Mouse (Mus musculus) layer of hippocampus, adult 2 months (tissue): Measurements from ENCODE around the gene Pigv. TPM values are rescaled to one million over a fixed set of nuclear protein-coding genes. Genes with fewer than 3 reads are reported as not detected.
A peak's percentile ranks its signal among the peaks of the same experiment; 100 is the strongest.

Experiments
- DNase-seq, 2 experiments: peaks; one replicate each; pipeline ENCODE4 v3.0.0; 2022; ENCODE audit warnings: low spot score in 2 of 2
- H3K27ac ChIP-seq: fragments of 200-600 bp; 2 replicates; pipeline ENCODE4 v1.8.1; 2022
- H3K4me3 ChIP-seq: fragments of 200-600 bp; 2 replicates; pipeline ENCODE4 v1.8.1; 2022; ENCODE audit warnings: mild to moderate bottlenecking
- CTCF ChIP-seq: fragments of 200-600 bp; conservative IDR thresholded peaks from 2 replicates; pipeline ENCODE4 v1.8.1; 2022; ENCODE audit warnings: antibody characterized with exemption, mild to moderate bottlenecking, moderate library complexity
- long read RNA-seq, 2 experiments: library from polyadenylated mRNA; stranded (forward); transcript quantifications; one replicate each; pipeline ENCODE4 v2.0.0; 2021; ENCODE audit warnings: borderline mapping rate in 2 of 2
- total RNA-seq, 2 experiments: library from RNA; stranded (reverse); gene quantifications; 2 replicates each; pipeline ENCODE4 v1.2.3; 2021

The Pigv gene
- 1 to 10 TPM; 9.1 to 9.7 TPM for total RNA-seq
- long read RNA-seq, experiment 1, partial matches to known transcripts, result 1 of 8 reads
- long read RNA-seq, experiment 1, other reads (novel, unspliced or antisense), result 2 of 8 reads
- long read RNA-seq, experiment 2, transcript Pigv-202 (3 exons, 990 nt), result major isoform, 5 of 11 reads
- long read RNA-seq, experiment 2, partial matches to known transcripts, result 0 of 11 reads
- long read RNA-seq, experiment 2, other reads (novel, unspliced or antisense), result 2 of 11 reads

DNA sequence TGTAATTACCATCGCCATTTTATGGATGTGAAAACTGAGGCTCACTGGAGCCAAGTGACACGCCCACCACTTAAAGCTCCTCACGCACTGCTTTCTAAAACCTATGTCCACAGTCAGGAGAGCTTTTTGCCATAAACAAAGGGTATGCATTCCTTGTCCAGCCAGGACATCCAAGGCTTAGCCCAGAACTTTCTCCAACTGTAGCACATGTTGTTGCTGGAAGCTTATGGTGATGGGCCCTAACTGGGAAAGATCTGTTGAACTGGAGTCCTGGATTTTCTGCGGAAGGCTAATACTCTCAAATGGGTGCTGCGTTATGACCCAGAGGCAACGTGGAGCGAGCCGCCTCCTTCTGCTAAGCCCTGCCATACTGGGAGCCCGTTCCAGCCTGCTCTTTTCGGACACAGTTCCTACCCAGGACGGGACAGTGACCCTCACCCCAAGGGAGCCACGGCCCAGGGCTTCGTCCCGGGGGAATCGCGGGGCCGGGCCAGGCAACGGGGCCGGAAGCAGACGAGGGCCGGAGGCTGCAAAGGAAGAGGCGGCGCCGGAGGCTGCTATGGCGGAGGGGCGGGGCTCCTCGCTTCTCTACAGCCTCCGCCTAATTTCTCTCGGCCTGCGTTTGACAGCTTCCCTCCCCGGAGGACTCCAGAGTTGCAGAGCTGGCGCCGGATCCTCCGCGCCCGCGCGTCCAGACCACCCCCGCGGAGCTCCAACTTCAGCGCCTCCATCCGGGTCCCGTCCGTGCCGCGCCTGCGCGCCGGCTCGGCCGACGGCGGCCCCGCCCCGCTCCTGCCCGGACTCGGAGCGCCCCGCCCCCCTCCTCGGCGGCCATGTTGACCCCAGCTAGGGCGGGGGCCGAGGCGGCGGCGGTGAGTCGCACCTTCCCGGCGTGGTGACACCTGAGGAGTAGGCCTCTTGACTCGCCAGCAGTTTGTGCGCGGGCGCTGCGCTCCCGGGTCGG is at the start of gene Pigv:
Gene Pigv, minus strand, starts transcription at position 767 of the 964 bp plus-strand sequence.
- no peak for TF ChIP-seq CTCF
- Histone ChIP-seq H3K27ac (peak within 1 kb of the TSS; percentile 99), H3K4me3 (peak within 1 kb of the TSS; percentile 98)
- peak; percentile 93 for DNase-seq

DNA sequence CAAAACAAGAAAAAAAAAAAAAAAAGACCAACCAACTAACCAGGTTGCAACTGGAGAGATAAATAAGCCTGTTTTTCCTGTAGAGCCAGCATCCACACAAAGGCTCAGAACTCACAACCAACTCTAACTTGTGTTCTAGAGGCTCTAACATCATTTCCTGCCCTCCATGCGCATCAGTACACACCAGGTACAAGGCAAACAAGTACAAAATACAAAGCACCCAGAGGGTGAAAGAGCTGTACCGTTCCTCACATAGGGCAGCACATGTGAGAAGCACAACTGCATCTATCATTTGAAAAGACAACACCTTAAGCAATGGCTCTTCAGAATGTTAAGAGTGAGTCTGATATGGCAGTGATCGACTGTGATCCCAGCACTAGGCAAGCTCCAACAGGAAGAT is 47.3 kb upstream of the Pigv start:
- Histone ChIP-seq H3K4me3 (no peak overlapping the region), H3K27ac (no peak overlapping the region)
- DNase-seq, result no peak
- no peak for TF ChIP-seq CTCF

DNA sequence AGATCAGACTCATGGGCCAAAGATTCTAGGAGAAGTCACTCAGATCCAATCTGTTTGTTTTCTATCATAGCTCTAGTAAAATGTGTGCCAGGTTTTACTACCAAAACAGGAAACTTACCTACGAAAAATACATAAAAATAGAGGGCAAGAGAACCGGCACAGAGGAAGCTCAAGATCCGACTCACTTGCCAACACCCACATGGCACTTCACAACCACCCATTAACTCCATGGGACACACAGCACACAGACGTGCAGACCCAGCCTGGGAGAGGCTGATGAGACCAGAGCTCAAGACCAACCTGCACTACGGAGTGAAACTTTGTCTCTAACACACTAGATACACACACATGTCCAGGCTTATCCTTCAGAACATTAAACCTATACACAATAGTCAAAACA is 40.3 kb upstream of the Pigv start:
- H3K4me3 ChIP-seq, result no peak overlapping the region
- H3K27ac ChIP-seq, result no peak overlapping the region
- no peak for TF ChIP-seq CTCF
- DNase-seq, result no peak

DNA sequence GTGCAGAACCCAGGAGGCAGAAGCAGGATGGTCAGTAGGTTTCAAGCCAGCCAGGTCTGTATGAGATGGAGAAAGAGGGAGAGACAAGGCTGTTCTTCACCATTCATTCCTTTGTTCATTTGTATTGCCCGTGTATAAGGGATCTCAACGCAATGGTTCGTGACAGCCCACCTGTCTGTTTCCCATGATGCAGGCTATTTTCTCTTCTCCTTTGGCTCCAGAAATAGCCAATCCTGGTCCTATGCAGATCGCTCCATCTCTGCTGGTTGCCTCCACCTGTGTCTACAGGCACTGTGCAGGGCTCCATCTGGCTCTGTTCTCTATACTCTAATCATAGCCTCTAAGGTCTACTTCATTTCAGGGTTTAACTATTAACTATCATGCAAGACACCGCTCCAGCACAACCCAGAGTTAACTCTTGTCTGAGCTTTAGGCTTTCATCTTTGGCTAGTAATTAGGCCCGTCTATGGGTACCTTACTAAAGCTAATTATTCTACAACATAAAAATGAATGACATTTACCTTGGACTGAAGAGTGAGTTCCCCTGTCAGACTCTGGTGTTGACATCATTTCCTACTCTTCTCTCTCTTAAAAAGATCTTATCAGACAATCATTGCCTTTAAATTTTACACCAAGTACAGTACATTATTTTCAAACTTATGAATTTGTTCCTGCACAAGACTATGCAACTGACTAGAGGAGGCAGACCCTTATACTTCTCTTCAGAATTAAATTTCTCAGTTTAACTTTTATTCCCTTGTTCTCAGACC is 39.0 kb upstream of the Pigv start:
- Histone ChIP-seq H3K27ac (no peak overlapping the region), H3K4me3 (no peak overlapping the region)
- TF ChIP-seq CTCF, result no peak
- DNase-seq, result no peak

DNA sequence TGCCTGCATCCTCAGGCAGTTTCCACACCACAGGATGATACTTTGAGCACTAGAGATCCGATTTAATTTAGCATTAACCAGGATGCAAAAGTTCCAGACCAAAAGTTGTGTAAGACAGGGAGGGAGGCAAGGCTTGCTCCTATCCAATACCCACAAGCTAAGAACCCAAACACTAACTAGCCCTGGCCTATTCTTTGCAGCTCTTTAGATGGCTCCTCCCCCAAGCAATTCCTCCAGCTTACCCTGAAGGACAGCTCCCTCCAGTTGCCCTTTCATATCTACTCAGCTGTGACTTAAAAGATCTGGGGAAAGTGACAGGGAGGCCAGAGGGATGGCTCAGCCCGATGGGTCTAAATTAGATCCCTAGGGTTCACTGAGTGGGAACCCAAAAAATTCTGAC is 36.9 kb upstream of the Pigv start:
- no peak for TF ChIP-seq CTCF
- Histone ChIP-seq H3K4me3 (no peak overlapping the region), H3K27ac (no peak overlapping the region)
- DNase-seq, result no peak

DNA sequence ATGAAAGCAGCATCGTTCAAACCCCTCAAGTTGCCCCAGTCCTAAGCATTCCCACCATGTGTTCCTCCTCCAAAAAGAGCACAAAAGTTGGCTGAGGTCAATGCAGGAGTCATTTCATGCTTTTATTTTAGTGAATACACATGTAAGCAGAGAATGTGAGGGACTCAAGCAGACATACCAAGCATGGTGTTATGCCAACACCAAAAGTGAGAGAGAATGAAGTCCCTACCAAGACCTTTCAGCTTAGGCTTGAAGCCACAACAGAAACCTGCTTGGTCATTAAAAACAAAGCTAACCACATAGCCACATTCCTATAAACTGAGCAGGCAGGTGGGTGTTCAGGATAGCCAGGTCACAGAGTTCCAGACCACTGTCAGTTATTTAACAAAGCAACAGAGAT is 35.0 kb upstream of the Pigv start:
- no peak for TF ChIP-seq CTCF
- peak overlapping the region; percentile 73 for H3K27ac ChIP-seq
- DNase-seq, result no peak
- no peak overlapping the region for H3K4me3 ChIP-seq

DNA sequence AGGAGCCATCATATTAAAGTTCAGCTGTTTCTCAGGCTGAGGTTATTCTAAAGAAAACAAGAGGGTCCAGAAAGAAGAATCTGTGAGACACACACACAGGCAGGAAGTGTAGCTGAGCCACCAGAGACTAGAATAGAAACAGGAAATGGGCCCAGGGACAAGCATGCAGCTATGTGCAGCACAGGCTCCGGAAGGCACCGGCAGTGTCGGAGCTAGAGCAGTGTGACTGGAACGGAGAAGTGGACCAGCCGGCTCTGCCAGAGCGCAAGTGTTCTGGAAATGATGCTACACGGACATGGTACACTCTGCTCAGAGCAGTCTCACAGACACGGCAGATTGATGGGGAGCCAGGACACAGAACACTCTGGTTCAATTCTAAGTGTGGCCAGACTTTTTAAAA is 34.5 kb upstream of the Pigv start:
- TF ChIP-seq CTCF, result no peak
- DNase-seq, result peak; percentile 44 to 61
- Histone ChIP-seq H3K4me3 (no peak overlapping the region), H3K27ac (peak overlapping the region; percentile 86)

DNA sequence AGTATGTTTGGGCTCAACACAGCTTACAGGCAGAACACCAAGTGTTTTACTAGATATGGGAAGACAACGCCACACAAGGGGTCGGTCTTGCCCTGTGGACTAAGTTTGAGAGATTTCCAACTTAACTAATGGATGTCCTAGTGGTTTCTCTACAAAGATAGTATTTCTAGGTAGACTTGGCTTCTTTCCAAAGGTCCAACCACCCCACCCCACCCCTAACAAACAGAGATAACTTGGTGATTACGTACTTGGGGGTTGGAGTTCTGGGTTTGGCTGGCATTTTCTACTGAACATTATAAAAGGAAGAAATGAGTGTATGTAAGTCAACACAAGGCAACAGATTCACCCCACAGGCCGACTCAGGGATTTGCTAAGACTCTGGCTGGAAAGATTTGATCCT is 32.6 kb upstream of the Pigv start:
- Histone ChIP-seq H3K27ac (no peak overlapping the region), H3K4me3 (no peak overlapping the region)
- TF ChIP-seq CTCF, result no peak
- DNase-seq, result no peak

DNA sequence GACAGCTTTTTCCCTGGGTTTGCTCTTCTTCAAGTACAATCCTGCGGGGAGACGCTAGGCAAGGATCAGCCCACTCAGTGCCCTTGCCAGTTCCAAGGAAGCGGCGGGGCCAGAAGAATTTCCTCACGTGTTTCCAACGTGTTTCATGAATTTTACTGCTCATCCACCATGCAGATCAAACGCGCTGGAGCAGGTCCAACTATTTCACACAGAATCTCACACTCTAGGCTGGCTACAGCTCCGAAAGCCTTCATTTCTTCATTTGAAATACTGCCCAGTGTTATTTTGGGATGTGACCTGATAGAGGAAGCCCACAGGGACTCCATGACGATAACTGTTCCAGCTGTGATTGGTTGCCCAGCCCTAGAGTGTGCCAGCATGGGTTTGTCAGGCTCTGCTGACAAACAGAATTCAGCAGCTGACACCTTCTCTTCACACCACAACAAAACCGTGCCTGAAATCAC is 28.5 kb upstream of the Pigv start:
- peak overlapping the region; percentile 7; the same call in 1 of the 2 replicates for H3K27ac ChIP-seq
- TF ChIP-seq CTCF, result no peak
- H3K4me3 ChIP-seq, result no peak overlapping the region

DNA sequence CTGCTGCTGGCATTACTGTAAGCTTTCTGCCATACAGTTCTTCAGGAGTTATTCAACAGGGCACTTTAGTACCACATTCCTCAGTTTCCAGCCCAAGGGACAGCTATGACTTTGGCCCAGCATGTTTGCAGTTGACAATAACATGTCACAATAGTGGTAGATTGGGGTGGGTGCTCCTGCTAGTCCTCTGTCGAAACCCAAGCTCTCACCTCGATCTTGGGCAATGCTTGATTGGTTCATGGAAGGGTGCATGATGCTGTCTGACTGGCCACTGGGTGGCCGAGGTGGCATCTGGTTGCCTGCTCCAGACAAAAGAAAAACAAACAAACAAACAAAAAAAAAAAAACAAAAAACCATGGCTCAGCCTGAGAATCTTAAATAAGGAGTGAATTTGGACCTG is 22.9 kb upstream of the Pigv start:
- TF ChIP-seq CTCF, result peak; percentile 30; the same call in 1 of the 2 replicates
- no peak for DNase-seq

More for the DNA sequence above, 28.5 kb upstream of the Pigv start:
- DNase-seq, result peak; percentile 38 to 44

DNA sequence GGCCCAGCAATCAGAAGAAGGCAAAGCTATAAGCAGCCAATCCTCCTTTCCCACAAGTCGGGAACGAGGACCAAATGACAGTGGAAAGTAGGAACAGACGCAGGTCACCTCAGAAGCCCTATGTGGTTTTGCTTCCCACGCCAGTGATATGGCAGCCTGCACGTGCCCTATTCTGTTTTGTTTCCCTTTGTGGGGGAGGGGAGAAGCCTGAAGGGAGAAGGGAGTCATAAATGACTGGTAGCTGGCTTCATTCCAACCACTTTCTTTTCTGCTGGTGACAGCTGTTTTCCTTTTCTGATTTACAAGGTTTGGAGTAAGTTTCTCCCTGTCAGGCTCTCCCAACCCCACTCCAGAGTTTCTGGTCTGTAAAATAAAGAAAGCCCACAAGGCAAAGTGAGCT is 17.8 kb upstream of the Pigv start:
- no peak for TF ChIP-seq CTCF
- peak overlapping the region; percentile 12; the same call in 1 of the 2 replicates for H3K27ac ChIP-seq
- no peak overlapping the region for H3K4me3 ChIP-seq
- no peak for DNase-seq

More for the DNA sequence above, 22.9 kb upstream of the Pigv start:
- H3K27ac ChIP-seq, result no peak overlapping the region
- H3K4me3 ChIP-seq, result no peak overlapping the region

DNA sequence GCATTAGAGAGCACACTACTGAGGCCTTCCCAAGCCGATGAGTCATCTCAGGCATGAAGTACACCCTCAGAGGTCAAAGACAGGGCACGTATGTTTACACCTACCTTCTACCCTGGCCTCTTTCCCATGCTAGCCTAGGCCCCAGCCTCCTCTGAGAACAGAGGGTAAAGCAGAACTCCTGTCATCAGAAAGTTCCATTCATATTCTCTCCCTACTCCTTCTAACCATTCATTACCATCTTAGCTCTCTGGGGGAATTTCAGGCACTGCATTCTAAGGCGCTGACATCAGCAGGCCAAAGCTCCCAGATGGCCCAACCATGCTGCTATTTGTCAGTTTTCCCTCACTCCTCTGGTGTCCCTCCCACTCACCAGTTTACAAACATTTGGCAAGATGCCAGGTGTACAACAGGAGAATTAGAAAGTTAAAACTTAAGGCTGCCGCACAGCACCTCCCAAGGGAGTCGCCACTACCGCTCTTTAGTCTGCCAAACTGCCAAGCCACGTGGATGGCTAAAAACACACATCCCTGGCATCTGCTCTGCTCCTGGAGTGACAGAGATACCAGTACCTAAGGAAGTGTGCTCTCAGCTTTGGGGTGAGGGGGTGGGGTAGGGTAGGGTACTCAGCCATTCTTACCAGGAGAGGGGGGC is 16.1 kb upstream of the Pigv start:
- no peak for TF ChIP-seq CTCF
- no peak overlapping the region for H3K4me3 ChIP-seq
- H3K27ac ChIP-seq, result no peak overlapping the region
- peak in 1 of 2 experiments; percentile 26 for DNase-seq
